Mouse (Mus musculus) adrenal gland, postnatal 25 days (tissue): ENCODE results near the gene Rnf38. TPM values are rescaled to one million over a fixed set of nuclear protein-coding genes. Genes with fewer than 3 reads are reported as not detected.
A peak's percentile ranks its signal among the peaks of the same experiment; 100 is the strongest.

Source experiments
- DNase-seq: peaks from one replicate; pipeline ENCODE4 v3.0.0; 2021; ENCODE audit warnings: mixed read lengths
- long read RNA-seq: library from polyadenylated mRNA; stranded (forward); transcript quantifications from one replicate; pipeline ENCODE4 v2.0.0, GENCODE M21; 2021
- total RNA-seq: library from RNA; stranded (reverse); gene quantifications from 2 replicates; pipeline ENCODE4 v1.2.3, GENCODE M21; 2021

The Rnf38 gene
- 44.5 and 49.6 TPM in 2 replicates for total RNA-seq
- long read RNA-seq, partial matches to known transcripts: 1 of 8 reads
- long read RNA-seq, other reads (novel, unspliced or antisense): 6 of 8 reads

DNA sequence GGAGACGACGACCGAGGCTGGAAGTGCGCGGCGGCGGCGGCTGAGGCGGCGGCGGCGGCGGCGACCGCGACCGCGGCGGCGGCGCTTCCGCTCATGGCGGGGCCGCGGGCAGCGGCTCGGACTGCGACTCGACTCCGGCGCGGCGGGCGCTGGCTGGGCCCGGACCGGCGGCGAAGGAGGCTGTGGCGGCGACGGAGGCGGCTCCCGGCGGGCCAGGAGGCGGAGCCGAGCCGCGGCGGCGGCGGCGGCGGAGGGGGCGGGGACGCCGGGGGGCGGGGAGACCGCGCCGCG is at the start of gene Rnf38:
Gene Rnf38, minus strand, starts transcription at position 77 of the 291 bp plus-strand sequence.
- no peak for DNase-seq

DNA sequence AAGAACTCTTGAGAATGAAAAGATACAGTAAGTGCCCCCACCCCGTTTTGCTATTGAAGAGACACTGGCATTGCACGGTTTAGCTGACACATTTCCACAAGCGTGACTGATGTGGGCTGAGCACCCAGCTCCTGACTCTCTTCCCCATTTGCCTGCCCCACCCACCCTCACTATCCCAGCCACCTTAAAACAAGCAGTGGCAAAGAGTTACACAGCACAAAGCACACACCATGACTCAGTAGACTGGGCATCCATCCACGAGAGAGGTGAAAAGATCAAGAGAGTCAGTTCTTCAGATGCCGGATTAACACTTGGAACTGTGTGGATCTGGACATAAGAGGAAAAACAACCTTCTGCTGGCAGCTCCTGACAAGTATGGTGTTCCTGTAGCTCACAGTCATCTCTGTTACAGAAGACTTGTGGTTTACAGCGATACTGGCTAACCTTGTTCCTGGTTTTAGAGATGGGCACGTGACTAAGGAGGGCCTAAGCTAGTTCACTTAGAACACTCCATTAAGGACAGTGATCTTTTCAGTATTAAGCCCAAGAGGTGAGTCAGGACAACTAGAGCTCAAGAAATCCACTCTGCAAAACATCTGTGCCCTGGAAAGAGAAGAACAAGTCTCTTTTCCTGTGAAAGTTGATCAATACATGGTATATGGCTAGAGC is 48.1 kb upstream of the Rnf38 start:
- DNase-seq: peak; percentile 9

DNA sequence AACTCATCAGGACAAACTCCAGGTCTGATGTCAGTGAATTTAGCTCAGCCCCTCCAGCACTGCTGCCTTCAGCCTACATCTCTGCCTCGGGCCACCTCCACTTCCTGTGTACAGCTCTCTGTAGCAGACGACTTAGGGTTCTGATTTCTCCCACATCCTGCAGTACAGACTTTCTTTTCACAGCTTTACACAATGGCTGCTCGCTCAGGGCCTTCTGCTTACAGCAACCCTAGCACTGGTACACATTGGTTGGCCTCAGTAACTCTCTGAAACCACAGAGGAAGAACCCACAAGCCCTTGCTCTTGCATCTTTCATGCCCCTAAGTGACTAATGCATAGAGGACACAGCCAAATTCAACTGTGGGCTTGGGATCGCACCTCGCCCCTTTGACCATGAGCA is 37.5 kb upstream of the Rnf38 start:
- no peak for DNase-seq

DNA sequence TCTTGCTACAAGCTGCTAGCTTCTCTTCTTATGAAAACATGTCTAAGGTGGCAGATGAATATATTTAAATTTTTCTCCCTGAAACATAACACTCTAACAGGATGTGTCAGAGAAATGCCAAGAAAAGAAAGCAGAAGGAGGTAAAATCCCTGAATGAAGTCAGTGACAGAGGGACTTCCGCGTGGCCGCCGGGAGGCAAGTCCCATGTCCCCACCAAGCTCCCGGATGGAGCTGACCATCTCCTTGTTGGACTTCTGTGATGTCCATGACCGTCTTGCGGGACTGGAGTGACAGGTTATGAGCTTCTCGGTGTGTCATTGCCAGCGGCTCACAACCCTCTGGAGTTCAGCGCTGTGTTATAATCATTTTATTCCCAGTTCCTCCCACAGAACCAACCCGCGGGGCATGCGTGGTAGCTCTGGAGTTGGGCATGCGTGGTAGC is 35.8 kb upstream of the Rnf38 start:
- no peak for DNase-seq

DNA sequence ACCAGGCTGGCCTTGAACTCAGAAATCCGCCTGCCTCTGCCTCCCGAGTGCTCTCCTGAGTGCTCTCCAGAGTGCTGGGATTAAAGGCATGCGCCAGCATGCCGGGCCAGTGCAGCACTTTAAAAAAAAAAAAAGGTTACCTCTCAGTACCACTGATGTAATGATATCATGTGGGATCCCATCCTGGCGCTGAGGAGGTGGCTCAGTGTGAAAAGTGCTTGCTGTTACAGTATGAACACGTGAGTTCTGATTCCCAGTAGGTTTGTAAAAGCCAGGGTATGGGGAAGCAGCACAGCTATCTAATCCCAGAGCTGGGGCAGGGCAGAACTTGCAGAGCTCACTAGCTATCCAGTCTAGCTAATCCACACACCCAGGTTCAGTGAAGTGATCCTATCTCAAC is 33.8 kb upstream of the Rnf38 start:
- no peak for DNase-seq

DNA sequence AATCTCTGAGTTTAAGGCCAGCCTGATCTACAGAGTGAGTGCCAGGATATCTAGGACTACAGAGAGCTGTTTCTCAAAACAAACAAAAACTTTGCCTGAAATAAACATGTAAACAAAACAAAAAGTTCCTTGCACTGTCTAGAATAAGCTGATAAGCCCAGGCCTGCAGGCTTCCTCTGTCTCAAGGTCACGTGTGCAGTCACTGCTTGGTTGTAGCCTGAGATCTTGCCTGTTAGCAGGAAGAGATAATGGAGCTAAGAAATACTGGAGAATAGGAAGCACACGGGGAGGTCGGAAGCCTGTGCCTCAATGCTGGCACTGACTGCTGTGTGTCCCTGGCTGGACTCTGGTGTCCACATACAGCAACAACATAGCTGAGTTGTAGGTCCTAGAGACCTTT is 31.9 kb upstream of the Rnf38 start:
- no peak for DNase-seq

DNA sequence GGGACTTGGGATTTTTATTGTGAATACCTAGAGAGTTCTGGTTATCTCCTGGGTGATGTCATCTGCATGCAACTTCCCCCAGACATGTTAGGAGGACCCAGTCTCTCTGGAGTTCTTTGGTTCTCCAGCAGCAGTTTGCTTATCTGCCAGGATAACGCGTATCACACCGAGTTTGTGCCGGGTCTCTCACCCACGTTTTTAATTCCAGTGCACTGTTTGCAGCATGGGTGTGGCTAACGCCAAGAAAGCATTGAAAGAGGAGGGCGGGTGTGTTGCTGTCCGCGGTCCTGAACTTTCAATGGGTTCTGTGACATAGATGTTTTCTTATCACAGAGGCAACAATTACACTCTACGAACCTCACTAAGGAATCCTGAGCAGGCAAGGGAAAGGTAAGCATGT is 26.7 kb upstream of the Rnf38 start:
- DNase-seq: peak; percentile 68

DNA sequence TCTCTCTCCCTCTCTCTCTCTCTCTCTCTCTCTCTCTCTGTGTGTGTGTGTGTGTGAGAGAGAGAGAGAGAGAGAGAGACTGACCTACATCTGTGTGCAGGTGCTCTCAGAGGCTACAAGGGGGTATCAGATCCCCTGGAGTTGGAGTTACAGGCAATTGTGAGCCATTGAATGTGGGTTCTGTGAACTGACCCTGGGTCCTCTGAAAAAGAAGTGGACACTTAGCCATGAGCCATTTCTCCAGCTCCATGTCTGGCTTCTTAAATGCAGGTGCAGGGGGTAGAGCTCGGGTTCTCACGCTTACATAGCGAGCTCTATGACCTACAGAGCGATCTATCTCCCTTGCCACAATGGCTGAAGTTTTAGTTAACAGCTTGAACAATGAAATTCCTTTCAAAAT is 25.5 kb upstream of the Rnf38 start:
- DNase-seq: no peak

DNA sequence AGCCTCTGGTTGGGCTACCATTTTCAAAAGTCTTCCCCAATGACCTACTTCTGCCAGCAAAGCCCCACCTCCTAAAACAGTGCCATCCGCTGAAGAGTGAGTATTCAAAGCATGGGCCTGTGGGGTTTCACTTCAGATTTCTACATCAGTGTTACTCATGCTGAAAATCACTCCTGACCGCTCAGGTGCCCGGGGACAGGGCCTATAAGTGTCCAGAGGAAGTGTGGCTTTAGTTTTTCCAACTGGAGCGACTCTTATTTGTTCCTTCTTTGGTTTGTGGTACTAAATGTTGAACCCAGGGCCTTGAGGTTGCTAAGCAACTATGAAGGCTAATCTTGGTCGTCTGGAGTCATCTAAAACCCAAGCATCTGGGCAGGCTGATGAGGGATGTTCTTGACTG is 21.0 kb upstream of the Rnf38 start:
- no peak for DNase-seq

DNA sequence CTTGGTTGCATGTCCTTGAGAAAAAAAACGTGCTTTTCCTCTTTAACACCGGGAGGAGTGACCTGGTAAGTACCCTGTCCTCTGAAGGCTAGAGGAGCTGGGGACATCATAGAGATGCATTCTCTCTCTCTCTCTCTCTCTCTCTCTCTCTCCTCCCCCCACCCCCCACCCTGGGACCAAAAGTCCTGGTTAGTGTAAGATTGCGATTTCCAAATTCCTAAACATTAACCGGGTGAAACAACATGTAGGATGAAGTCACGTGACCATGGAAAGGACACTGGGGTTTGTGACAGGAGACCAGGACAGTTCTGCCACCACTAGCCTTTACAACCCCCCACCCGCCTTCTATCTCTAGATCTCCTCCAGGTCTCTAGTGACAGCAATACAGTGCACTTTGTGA is 19.6 kb upstream of the Rnf38 start:
- no peak for DNase-seq

DNA sequence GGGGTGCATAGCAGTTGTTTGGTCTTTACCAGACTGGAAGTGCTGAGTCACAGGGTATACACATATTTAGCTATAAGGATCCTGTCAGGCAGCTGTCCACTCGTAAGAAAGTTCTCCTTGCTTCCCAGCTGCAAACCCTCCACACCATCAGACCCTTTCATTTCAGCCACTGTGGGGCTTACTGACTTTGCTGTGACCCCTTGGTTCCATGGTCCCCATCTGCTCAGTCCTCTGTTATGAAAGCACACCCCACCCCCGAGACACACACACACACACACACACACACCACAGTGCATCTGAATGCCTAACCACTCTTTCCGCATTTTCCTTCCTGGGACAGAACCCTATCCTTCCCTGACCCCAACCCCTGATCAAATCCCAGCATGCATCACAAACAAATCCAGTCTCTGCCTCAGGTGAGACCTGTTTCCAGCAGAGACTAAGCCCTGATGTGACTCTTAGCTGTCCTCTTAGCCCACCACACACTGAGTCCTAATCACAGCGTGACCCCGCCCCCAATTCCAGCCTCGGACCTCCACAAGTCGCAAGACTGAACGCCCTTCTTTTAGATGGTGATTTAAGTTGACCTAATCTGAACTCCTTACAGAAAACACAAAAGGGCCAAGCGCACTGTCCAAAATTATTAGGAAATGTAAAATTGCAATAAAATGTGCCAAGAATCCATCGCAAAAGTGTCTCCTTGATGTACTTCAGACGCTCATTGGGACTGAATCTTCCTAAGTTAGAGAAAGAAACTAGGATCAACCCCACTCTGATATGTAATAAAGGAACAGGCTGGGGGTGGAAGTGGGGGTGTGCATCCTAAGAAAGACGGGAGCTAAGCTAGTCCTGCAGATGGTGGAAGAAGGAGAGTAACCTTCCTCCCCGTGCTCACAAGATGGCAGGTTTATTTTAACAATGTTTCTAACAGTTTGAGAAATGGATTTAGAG is 18.7 kb upstream of the Rnf38 start:
- DNase-seq: no peak

DNA sequence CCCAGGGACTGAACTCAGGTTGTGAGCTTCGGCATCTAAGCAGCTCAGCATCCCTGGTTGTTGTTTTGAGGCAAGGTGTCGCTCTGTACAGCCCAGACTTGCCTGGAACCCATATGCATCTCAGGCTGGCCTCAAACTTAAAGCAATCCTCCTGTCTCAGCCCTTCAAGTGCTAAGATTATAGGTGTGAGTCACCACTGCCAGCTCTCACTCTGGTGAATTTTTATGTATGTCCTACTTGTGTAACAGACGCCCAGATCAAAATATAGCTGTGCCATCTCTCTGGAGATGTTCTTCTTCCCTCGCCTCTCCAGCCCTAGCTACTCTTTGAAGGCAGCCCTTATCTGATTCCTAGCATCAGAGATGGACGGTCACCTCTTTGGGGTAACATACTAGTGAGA is 17.9 kb upstream of the Rnf38 start:
- no peak for DNase-seq

DNA sequence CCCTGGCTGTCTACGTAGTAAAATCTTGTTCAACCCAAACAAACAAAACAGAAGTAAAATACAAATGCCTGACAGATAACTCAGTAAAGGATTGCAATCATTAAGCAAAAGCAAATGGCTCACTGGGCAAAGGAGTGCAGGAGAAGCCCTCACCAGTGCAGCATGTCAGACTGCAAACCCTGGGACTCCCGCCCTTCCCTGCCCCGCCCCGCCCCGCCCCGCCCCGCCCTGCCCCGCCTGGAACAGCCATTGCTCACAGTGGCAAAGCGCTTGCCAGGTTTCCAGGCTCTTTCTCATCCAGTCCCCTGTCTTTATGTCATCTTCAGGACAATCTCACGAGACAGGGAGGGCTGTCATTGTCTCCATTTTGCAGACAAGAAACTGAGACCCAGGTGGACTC is 16.1 kb upstream of the Rnf38 start:
- no peak for DNase-seq

DNA sequence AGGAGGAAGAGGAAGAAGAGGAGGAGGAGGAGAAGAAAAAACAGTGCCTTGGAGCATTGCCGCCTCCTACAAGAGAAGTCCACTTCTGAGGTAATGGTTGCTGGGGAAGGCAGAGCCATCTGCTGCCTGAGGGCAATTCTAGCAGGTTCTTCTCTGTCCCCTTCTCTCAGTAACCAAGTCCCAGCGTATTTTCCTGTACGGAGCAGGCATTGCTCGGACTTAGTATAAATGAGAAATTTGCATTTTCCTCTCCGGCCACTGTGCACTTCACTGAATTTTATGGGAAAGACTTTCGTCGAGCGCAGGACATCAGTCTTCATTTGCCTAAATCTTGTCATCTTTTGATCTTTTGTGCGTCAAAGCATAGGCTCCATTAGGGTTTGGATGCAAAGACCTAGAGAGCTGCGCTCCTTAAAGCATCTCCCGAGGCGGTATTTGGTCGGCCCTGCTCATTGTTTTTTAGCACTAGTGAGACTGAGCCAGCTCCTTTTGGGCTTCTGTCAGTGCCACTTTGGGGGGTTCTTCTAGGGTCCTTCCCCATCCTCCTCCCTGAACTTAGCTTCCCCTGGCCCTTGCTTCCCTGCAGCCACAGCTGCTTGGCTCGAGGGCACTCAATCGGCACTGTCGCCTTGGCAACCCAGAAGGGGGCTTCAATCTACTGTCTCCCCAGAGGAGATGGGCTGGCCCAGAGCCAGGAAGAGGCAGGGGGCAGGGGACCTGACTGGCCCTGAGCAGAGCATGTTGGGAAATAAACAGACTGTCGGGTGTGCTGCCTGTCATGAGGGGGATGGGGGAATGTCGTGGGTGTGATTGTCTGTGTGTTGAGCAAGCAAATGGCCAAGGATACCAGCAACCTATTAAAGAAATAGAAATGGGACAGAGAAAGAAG is 13.7 kb upstream of the Rnf38 start:
- DNase-seq: peak; percentile 8

DNA sequence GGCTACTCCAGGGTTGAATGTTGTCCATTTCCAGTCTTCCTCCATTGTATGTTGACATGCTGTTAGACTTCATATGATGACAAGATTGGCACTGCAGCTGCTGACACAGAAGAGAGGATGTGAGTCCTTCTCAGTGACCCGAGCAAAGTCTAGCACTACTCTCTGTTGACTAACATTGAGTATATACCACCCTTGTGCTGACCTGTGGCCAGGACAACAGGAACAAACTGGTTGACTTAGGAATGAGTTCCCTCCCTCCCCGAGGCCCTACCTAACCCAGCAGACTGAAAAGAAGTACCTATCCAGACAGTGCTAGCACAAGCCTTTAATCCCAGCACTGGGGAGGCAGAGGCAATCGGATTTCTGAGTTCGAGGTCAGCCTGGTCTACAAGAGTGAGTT is 12.7 kb upstream of the Rnf38 start:
- DNase-seq: no peak

DNA sequence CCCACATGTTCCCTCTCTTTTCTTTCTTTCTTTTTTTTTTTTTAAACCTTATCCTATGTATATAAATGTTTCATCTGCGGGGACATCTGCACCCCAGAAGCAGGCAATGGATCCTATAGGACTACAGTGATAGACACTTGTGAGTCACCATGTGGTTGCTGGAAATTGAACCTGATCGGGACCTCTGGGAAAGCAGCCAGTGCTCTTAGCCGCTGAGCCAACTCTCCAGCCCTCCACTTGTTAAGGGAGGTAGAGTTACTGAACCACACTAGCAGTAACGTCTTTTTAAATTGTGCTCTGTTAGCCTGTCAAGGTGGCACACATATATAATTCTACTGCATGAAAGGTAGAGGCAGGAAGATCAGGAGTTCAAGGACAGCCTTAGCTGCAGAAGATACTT is 8.0 kb upstream of the Rnf38 start:
- DNase-seq: peak; percentile 15

DNA sequence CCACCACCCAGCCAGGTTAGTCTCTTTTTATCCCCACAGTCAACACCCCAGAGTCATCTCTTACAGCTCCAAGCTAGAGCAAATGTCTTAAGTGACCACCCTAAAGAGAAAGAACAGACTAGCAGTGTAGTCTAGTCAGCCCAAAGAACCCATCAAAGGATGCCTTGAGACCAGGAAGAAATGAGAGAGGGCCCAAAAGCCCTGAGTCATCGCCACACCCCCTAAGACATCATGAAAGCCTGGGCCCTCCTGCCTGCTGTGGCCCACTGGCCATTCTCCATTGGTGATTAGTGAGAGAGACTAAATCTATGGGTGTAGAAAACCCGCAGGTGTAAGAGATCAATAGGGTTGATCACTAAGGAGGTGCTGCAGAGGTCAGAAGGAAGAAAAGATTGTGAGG is 2.4 kb upstream of the Rnf38 start:
- DNase-seq: no peak

DNA sequence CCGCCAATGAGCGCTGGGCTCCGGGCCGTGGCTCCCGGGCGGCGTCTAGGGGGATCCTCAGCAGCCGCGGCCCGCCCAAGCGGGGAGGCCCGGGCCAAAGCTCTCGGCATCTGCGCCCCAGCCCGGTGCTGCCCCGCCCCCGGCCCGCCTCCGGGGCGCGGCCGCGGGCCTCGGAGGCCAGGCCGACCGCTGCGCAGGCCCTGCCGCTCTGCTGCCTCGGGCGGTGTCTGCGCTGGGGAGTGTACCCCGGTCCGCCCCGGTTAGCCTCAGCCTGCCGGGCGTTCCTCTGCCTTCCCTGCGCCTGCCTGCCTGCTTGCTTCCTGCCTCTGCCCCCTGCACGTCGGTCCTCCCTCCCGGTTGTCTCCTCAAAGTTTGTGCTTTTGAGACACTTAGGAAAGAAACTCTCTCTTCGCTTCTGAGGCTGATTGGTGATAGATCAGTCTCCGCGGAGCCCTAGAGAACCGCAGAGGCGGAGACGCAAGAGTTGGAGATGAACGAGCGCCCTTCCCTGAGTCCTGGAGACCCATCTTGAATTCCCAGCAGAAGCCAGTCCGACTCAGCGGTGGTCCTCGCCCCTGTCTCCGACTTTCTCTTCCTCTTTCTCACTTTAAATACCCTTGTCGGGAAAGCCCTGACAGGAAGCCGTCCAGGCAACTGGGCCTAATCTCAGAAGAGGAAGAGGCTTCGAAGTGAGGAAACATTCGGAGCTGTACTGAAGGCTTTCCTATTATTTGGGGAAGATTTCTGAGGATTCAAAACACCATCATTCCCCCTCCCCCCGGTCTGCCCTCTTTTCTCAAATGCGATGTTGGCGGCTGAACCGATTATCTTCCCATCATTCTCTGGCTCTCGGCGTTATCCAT is 646 bp upstream of the Rnf38 start:
- peak; percentile 94 for DNase-seq

DNA sequence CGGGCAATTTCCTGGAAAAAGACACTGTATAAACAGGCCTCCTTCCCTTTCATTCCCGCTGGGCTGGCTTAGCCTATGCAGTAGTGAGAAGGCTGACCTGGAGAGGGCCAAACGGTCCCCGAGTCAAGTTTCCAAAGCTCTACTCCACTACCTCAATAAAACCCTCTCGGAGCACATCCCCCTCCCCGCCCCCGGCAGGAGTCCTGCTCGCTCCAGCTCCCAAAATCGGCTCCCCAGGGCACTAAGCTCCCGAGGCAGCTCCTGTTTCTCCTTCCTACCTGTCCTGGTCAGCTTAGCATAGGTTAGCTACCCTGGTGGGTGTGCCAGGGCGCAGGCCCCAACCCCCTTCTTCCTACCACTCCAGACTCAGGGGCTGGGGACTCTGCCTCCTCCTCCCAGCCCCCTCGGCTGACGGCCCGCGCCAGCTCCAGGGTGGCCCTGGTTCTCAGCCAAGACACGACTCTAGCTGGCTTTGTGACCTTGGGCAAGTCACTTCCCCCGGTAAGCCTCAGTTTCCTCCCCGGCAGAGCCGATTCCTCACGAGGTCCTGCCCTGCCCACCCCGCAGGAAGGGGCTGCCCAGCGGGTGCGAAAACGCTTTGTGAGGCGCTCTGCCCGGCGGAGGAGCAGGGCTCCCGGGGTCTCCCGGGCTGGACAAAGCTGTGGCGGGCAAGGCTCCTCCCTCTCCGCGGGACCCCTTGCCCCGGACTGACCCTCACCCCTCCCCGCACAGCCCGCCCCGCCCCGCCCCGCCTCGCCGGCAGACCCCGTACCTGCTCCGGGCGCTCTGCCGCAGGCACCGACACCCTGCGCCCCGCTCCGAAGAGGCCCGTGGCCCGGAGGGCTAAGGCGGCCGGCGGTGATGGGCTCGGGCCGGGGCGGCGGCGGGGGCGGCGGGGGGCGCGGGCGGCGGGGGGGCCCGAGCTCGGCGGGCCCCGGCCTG is 547 bp downstream of the Rnf38 start:
- peak; percentile 44 for DNase-seq

DNA sequence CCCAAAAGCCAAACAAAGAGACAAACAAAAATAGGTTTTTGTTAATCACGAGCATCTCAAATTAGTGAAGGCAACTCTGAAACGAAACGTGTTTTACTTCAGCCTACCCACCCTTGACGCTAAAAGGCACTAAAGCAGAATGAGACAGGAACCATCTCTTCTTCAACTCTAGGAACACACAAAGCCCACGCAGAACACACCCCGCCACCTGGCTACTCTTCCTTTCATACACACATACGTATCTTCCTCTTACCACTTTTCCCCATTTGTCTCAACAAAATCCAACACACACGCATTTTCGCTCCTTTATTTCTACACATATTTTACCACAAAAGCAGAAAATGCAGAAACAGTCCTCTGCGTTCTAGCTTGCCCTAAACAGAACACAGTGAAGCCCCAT is 8.5 kb downstream of the Rnf38 start:
- DNase-seq: no peak

DNA sequence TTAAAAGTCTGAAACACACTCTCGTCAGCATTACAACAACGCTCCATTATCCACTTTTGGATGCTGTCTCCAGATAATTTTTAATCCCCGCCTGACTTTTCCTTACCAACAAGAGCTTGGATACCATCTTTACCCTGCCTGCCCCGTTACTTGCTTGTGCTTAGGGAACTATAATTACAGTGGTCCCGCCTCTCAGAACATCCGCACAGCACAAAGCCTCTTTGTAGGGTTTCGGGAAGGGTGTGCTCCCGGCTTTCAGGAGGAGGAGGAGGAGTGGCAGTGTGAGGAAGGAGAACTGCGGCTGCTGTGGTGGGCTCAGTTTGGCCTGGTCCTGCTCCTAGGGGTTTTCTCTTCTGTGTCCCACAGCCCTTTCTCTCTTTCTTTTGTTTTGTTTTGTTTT is 9.4 kb downstream of the Rnf38 start:
- no peak for DNase-seq
